Mouse (Mus musculus) brain, embryonic 14.5 days (tissue): ENCODE results near the gene Psmd14.

Experiments used
- CTCF ChIP-seq: fragments of 200-500 bp; IDR thresholded peaks from 2 replicates; pipeline ENCODE4 v1.5.1; 2012; ENCODE audit warnings: inconsistent platforms, mild to moderate bottlenecking, moderate library complexity, borderline replicate concordance; ENCODE audit not compliant: insufficient read depth, insufficient read length; ENCODE audit errors: extremely low read depth
- POLR2A ChIP-seq: fragments of 200-500 bp; IDR thresholded peaks from 2 replicates; pipeline ENCODE4 v1.6.1; 2012; ENCODE audit warnings: mild to moderate bottlenecking, inconsistent platforms, borderline replicate concordance; ENCODE audit not compliant: poor library complexity, insufficient read depth, insufficient read length, severe bottlenecking; ENCODE audit errors: extremely low read depth

DNA sequence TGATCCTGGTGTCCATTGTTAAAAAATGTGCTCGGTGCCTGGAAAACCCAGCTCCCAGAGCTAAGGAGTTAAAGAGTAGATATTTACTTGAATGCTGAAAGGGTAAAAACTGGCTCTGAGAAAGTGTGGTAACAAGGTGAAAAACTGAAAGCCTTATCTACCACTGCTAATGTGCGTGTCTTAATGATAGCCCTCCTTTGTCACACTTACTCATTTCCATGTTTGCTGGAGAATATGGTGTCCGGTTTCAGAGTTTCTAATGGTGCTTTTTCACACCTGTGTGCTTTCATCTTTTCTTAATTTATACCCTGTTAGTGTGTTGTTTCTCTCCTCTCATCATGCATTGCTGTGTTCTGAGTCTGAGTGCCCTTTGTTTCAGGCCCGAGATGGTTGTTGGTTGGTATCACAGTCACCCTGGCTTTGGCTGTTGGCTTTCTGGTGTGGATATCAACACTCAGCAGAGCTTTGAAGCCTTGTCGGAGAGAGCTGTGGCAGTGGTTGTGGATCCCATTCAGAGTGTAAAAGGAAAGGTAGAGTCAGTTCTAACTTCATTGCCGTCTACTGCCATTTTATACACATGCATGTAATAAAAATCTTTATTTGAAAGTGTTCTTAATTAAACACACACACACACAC lies 53.1 kb downstream of the Psmd14 start:
- TF ChIP-seq CTCF, result no peak
- TF ChIP-seq POLR2A, result no peak
